Mouse (Mus musculus) C2C12 (cell line): Measurements from ENCODE around the gene Mr1. TPM values are rescaled to one million over a fixed set of nuclear protein-coding genes. Genes with fewer than 3 reads are reported as not detected.
"Not testable (repeated sequence)": the region's sequence is repeated elsewhere in the genome, so short reads cannot be mapped to it uniquely, and the experiment has no call there.

Source experiments
- H3K27me3 ChIP-seq: one replicate; pipeline ENCODE4 v1.6.1; 2011; ENCODE audit not compliant: control insufficient read depth, insufficient read depth, insufficient read length
- H3K36me3 ChIP-seq: one replicate; pipeline ENCODE4 v1.6.1; 2011; ENCODE audit not compliant: control insufficient read depth, insufficient read depth
- H3K4me3 ChIP-seq: one replicate; pipeline ENCODE4 v1.5.1; 2011; ENCODE audit warnings: mild to moderate bottlenecking, control low read depth; ENCODE audit not compliant: poor library complexity, insufficient read depth, severe bottlenecking
- H3K79me2 ChIP-seq: one replicate; pipeline ENCODE4 v1.6.1; 2011; ENCODE audit not compliant: control insufficient read depth, insufficient read depth
- H3K79me3 ChIP-seq: one replicate; pipeline ENCODE4 v1.6.1; 2011; ENCODE audit warnings: low read depth, control low read depth
- H3ac ChIP-seq: one replicate; pipeline ENCODE3; 2011; ENCODE audit warnings: low read depth; ENCODE audit not compliant: control insufficient read depth, insufficient read length
- CEBPB ChIP-seq: IDR thresholded peaks from one replicate; pipeline ENCODE4 v1.6.1; 2011; ENCODE audit warnings: low read depth, mild to moderate bottlenecking, control low read depth, moderate library complexity
- CTCF ChIP-seq: IDR thresholded peaks from one replicate; pipeline ENCODE4 v1.5.1; 2011; ENCODE audit not compliant: control insufficient read depth, insufficient read depth, insufficient read length
- FOSL1 ChIP-seq: IDR thresholded peaks from one replicate; pipeline ENCODE4 v1.8.0; 2011; ENCODE audit warnings: mild to moderate bottlenecking, low read length; ENCODE audit not compliant: poor library complexity, insufficient read depth, severe bottlenecking
- MAX ChIP-seq: IDR thresholded peaks from one replicate; pipeline ENCODE4 v1.6.1; 2011; ENCODE audit warnings: mild to moderate bottlenecking, control low read depth
- MYOD1 ChIP-seq: IDR thresholded peaks from one replicate; pipeline ENCODE4 v1.6.1; 2011; ENCODE audit warnings: low read depth; ENCODE audit not compliant: control insufficient read depth, insufficient read length
- MYOG ChIP-seq: IDR thresholded peaks from one replicate; pipeline ENCODE4 v1.6.1; 2011; ENCODE audit not compliant: control insufficient read depth, insufficient read length; ENCODE audit errors: extremely low read depth
- USF1 ChIP-seq: IDR thresholded peaks from one replicate; pipeline ENCODE4 v1.6.1; 2011; ENCODE audit warnings: low read depth, mild to moderate bottlenecking, control low read depth, moderate library complexity
- polyA plus RNA-seq: library from polyadenylated mRNA; unstranded; fragments of >200 nt; fragmentation: generic; extraction: Trizol; gene quantifications from one replicate; pipeline ENCODE4 v1.2.1, GENCODE M21; 2012; ENCODE audit warnings: missing spikeins

Mr1 gene
- polyA plus RNA-seq, 1 experiment = 1.1 TPM

GRCm38 (mm10) chr1:155184191-155184590, 37.6 kb upstream of the Mr1 start:
- H3ac ChIP-seq = no peak overlapping the region
- TF ChIP-seq USF1 (no peak), CTCF (no peak), MAX (no peak), FOSL1 (no peak), MYOG (no peak), CEBPB (no peak), MYOD1 (no peak)
- H3K79me3 ChIP-seq = no peaks in the 10 kb centered on the region
- H3K36me3 ChIP-seq = peaks cover 6% of the 10 kb centered on the region
- no peak overlapping the region for H3K4me3 ChIP-seq
- no peaks in the 10 kb centered on the region for H3K79me2 ChIP-seq
- H3K27me3 ChIP-seq = no peaks in the 10 kb centered on the region

DNA sequence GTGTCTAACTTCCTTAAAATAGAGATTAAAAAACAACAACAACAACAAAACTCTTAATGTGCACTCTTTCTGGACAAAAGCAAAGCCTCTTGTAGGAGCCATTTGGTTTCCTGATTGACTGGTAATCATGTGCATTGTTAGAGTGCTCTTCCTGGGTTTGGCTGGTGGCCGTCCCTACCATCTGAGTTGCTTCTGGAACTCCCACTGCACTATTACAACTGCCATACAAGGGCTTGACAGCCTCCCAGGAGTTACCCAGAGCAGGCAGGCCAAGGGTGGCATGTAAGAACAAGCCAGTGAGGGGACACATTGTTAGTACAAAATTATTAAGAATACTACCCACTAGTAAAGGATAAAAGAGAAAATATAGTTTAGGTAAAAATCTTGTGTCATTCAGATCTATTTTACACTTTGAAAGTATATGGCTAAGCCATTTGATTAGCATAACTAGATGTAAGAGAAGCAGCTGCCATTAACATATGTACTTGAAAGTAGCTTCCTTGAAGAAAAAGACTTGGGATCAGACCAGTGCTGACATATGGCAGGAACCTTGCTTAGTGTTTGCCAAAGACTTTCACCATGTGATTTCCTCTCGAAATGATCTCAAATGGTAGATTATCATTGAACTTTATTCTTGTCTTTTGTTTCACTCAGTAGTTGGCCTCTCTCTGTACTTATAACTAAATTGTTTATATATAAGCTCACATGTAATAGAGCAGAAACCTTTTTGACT, 31.7 kb upstream of the Mr1 start:
- no peak overlapping the region for H3ac ChIP-seq
- H3K36me3 ChIP-seq = peaks cover 23% of the 10 kb centered on the region
- no peaks in the 10 kb centered on the region for H3K79me3 ChIP-seq
- H3K4me3 ChIP-seq = no peak overlapping the region
- no peaks in the 10 kb centered on the region for H3K79me2 ChIP-seq
- no peak for TF ChIP-seq MAX
- no peak for TF ChIP-seq FOSL1
- no peak for TF ChIP-seq MYOG
- no peak for TF ChIP-seq MYOD1
- TF ChIP-seq USF1 = no peak
- no peaks in the 10 kb centered on the region for H3K27me3 ChIP-seq

- H3K79me2 ChIP-seq = peaks cover 6% of the 10 kb centered on the region
- TF ChIP-seq USF1 = no peak
- no peak for TF ChIP-seq MYOG
- no peak for TF ChIP-seq FOSL1
- no peak for TF ChIP-seq MAX
- TF ChIP-seq CEBPB = no peak
- TF ChIP-seq MYOD1 = no peak
- no peak for TF ChIP-seq CTCF
Observed at GRCm38 (mm10) chr1:155174424-155174823, 27.8 kb upstream of the Mr1 start.

GRCm38 (mm10) chr1:155173644-155174016, 27.0 kb upstream of the Mr1 start:
- not testable (repeated sequence) for H3K27me3 ChIP-seq, H3K79me2 ChIP-seq, H3K4me3 ChIP-seq, H3ac ChIP-seq, H3K79me3 ChIP-seq
- H3K36me3 ChIP-seq = peaks cover 17% of the 10 kb centered on the region

More at GRCm38 (mm10) chr1:155174424-155174823, 27.8 kb upstream of the Mr1 start:
- no peak overlapping the region for H3K4me3 ChIP-seq
- no peak overlapping the region for H3ac ChIP-seq
- H3K79me3 ChIP-seq = peaks cover 4% of the 10 kb centered on the region
- H3K27me3 ChIP-seq = no peaks in the 10 kb centered on the region
- H3K36me3 ChIP-seq = peaks cover 22% of the 10 kb centered on the region

- TF ChIP-seq FOSL1 = no peak
- no peak for TF ChIP-seq MYOG
- TF ChIP-seq MYOD1 = no peak
- Histone ChIP-seq H3K79me3 (peaks cover 4% of the 10 kb centered on the region), H3K27me3 (no peaks in the 10 kb centered on the region), H3ac (no peak overlapping the region), H3K36me3 (peaks cover 11% of the 10 kb centered on the region), H3K4me3 (no peak overlapping the region), H3K79me2 (peaks cover 6% of the 10 kb centered on the region)
Observed at GRCm38 (mm10) chr1:155172895-155173643, 26.5 kb upstream of the Mr1 start.

DNA sequence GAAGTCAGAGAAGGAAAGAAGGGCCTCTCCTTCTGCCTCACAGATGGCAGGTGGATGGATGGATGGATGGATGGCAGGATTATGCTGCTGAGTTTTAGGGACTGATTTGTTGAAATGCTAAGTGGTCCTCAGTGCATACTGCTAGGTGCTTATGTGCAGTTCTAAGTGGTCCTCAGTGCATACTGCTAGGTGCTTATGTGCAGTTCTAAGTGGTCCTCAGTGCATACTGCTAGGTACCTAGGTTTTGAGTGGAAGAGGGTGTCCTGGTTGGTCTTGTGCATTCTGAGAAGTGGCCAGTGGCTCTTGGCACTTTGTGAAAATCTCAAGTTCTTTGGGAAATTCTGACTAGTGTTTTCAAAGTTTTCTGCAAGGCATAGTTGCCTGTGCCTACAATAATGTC, 23.3 kb upstream of the Mr1 start:
- H3K4me3 ChIP-seq = no peak overlapping the region
- no peaks in the 10 kb centered on the region for H3K36me3 ChIP-seq
- no peaks in the 10 kb centered on the region for H3K27me3 ChIP-seq
- no peak for TF ChIP-seq MAX
- TF ChIP-seq FOSL1 = no peak
- no peak for TF ChIP-seq CTCF
- TF ChIP-seq MYOG = no peak
- no peak for TF ChIP-seq USF1
- no peak for TF ChIP-seq CEBPB
- no peak for TF ChIP-seq MYOD1
- peaks cover 4% of the 10 kb centered on the region for H3K79me3 ChIP-seq
- H3ac ChIP-seq = no peak overlapping the region
- H3K79me2 ChIP-seq = peaks cover 31% of the 10 kb centered on the region
